Mouse (Mus musculus) urinary bladder, postnatal 10 days (tissue): ENCODE measurements around the gene Ppfia4.

Source experiments
- DNase-seq: peaks from one replicate; pipeline ENCODE4 v3.0.0; 2022; ENCODE audit warnings: low spot score

The Ppfia4 gene

DNA sequence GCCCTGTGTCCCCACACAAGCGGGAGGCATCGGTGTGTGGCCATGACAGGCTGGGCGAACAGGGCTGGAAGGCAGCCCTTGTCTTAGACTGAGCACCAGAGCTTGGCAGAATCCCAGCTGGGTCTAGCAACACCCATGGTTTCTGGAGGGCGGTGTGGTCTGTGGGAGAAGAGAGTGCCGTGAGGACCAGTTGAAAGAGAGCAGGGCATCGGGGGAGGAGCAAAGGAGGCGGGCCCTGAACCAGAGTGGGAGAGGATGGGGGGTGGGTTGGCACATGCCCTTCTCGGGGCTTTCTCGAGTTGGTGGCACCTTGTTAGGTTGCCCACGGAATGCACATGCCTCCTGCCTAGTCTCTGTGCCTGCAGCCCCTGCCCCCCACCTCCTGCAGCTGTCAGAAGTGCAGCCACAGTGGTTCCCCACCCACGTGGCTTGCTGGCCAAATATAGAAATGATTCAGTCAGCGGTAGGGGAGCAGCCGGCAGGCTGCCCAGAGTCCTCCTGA, at the start of gene Ppfia4:
Ppfia4 (minus strand) TSS at position 159 of the 502 bp plus-strand sequence.
- no peak for DNase-seq

DNA sequence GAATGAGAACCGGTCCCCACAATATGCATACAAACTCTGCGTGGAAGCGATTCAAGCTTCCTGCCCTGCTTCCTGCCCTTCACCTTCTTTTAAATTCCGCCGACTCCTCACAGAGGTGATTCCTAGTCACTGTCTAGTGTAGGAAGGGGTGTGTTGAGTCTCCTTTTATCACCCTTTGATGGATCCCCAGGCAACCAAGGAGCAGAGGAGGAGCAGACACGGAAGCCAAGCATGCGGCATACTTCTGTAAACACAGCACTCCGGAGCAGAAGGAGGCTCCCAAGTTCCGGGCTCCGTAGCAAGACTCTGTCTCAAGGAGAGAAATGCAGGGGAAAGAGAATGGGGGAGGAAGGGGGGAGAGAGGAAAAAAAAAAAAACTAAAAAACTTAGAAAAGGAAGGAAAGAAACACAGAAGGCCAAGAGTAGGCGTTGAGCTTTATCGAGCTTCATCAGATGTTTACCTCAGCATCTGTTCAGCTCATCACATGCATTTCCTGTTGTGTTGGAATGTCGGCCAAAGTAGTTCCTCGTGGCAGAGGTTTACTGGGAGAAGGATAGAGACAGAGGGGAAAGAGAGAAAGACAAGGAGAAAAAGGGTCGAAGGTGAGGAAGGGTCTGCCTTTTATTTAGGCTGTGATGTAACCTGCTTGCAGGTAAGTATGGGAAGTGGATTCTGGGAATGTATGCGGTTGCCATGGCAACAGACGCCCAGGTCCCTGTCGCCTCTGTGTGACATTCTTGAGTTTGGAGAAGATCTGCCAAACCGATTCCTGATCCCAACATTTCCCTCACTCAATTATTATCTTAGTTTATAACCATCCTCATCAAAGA, 49.3 kb upstream of the Ppfia4 start:
- no peak for DNase-seq

DNA sequence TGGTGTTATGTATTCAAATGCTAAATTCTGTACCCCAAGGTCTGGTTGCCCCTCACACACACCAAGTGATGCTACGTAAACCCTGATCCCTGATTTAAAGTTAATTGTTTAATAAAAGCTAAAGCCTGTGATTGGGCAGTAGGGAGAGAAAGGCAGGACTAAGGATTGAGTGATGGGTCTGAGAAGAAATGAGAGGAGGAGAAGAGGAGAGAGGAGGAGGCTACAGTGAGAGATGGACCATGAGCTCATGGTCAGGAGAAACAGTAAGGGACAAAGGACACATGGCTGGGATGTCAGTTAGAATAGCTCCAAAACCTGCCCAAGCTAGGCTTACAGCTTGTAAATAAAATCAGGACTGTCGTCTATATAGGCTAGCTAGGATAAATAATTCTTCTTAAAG, 48.3 kb upstream of the Ppfia4 start:
- DNase-seq: no peak

DNA sequence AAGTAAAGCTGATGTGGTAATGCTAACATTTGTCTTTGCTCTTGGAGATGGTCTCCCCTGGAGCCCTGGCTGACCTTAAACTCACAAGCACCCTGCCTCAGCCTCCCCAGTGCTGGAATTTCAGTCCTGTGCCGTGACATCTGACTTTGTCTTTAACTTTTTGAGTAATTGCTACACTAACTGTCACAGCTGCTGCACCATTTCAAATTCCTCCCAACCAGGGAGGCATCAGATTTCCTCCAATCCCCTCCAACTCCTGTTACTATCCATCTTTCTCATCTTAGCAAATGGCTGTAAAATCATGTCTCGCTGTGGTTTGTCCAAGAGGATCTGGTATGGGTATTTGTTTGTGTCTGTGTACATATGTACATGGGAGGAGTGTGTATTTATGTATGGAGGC, 41.4 kb upstream of the Ppfia4 start:
- DNase-seq: no peak

DNA sequence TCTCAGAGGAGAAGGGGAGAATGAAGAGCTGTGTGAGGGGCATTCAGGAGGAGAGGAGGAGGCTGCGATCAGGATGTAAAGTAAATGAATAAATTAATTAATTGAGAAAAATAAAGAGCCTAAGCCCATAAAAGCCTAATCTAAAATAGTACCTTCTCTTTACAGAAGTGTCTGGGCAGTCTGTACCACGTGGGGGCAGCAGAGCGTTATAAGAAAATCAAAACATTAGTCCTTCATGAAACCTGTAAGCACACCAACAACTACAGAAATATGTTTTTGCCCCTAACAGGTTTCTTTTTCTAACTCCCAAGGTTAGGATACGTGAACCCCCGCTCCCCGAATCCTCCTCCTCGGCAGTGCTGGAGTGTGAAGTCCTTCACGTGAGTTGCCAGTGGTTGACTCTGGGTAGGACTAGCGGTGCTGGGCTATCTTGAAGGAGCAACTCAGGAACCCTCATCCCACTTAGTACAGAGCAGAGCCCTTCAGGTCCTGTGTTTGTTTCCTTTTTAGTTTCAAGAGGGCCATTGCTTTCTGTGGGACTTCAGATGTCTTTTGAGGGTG, 36.1 kb upstream of the Ppfia4 start:
- DNase-seq: no peak

DNA sequence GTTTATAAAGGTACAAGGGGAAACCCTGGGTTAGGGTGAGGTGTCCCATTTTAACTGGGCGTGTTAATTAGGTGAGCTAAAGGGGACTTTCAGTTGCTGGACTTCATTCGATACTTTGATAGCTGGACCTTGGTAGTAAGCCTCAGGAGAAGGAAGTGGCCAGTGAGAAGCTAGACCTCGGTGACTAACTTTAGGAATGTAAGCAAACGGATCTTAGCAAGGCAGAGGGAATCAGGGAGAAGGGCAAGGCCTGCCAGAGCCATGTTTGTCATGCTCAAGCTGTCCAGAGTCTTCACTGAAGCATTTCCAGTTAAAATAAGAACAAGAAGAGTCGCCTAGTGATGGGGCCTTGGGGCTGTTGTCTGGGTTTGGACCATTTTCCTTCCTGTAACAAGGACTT, 32.8 kb upstream of the Ppfia4 start:
- no peak for DNase-seq

DNA sequence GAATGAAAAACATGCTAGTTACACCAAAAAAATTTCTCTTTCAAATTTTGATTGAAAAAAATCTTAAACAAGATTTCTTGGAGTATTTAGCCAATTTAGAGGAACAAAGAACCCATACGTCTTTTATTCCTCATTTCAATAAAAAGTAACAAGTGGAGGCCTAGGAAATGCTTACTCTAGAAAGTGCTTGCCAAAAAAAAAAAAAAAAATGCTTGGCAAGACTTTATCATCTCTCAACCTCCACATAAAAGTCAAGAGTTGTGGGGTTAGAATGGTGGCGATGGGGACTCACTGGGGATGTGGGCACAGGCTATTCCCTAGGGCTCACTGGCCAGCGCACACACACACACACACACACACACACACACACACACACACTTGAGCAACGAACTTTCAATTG, 30.5 kb upstream of the Ppfia4 start:
- no peak for DNase-seq

DNA sequence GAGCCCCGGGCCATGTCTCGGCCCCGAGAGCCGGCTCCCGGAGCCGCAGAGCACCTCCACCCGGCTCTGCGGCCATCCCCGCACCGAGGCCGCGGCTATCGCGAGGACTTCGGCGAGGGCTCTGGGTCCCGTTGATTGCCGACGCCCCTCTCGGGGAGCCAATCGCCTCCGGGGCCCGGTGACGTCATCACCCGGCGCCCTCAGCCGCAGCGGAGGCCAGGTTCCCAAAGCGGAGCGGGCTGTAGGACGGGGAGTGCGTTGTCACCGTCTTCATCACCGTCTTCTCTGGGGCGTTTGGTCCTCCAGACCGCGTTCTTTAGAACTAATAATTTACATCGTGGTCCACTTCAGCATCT, 29.1 kb upstream of the Ppfia4 start, which contains the start of gene Tmem183a:
Tmem183a (minus strand) TSS at position 123 of the 356 bp plus-strand sequence.
- peak; percentile 90 for DNase-seq

DNA sequence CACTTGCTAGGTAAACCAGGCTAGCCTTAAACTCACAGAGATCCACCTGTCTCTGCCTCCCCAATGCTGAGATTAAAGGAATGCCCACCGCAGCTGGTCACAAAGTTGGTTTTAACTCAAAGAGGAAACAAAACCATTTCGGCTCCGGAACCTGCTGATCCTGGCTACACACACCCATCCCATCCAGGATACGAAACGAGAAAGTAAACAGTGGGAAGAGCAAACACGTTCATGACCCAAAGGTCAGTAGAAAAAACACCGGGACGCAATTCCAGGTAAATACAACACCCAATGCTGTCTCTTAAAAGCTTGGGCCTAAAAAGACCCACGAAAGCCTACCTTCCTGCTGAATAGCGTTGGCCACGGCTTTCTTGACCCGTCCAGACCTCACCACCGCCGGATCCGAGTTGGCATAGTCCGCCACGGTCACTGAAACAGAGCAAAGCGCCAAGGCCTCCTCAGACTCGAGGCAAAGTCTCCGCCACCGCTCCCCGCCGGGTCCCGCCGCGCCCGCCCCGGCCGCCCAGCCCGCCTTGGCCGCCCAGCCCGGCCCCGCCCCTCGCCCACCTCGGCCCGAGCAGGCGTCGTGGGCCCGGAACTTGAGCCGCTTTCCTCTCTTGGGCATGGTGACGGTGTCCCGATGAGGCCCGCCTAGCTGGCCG, 28.6 kb upstream of the Ppfia4 start:
- no peak for DNase-seq

DNA sequence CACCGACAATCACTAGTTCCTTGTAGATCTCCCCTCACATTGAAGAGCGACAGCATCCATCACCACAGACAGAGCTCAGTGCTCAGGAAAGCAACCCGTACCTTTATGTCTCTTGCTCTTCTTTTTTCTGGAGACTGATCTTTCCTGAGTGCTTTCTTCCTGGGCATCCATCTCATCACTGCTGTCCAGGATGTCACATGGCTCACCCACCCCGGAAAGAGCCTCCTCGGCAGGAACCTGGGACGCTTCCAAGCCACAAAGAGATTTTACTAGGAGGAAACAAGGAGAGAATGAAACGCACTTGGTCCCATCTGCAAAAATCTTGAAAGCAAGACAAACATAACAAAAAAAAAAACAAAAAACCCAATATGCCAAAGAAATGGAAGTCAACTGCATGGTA, 27.9 kb upstream of the Ppfia4 start:
- DNase-seq: no peak

DNA sequence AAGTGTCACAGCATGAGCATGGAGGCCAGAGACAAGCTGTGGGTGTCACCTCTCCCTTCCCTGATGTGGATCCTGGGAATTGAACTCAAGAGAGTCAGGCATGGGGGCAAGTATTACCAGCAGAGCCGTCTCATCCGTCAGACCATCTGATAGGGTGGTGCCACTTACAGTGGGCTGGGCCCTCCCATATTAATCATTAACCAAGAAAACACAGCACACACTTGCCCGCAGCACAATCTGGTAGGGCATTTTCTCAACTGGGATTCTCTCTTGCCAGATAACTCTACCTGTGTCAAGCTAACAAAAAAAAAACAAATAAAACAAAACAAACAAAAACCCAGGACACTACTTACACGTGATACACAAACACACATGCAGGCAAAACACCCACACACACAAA, 24.7 kb upstream of the Ppfia4 start:
- DNase-seq: no peak

DNA sequence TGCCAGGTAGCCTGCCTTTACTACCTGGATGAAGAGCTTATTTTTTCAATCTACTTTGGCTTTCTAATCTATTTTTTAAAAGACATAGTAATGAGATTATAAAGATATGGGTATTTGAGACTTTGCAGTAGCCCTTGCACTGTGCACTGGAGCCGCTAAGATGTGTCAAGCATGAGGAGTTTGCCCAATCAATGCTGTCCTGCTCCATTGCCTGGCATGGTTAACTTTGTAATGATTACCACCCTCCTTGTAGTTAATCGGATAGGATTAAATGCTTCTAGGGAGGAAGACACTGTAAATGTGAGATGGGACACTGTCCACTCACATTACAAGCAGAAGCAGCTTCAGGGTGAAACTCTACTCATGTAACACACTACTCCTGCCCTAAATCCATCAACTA, 20.6 kb upstream of the Ppfia4 start:
- DNase-seq: no peak

DNA sequence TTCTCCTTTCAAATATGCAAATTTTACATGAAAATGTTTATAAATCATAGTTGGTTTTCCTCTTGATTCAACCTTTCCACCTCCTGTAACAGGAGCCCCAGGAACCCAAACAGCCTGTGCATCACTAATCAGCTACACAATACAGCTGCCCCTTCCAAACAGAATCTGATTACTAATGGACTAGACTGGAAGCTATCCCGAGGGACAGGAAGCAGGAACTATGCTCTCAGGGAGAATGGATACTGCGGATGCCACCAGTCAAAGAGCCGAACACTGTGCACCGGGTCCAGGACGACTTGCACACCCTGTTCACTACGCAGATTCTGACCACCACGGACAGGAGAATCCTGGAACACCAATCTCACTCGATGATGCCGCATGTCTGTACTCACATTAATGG, 15.1 kb upstream of the Ppfia4 start:
- DNase-seq: no peak

DNA sequence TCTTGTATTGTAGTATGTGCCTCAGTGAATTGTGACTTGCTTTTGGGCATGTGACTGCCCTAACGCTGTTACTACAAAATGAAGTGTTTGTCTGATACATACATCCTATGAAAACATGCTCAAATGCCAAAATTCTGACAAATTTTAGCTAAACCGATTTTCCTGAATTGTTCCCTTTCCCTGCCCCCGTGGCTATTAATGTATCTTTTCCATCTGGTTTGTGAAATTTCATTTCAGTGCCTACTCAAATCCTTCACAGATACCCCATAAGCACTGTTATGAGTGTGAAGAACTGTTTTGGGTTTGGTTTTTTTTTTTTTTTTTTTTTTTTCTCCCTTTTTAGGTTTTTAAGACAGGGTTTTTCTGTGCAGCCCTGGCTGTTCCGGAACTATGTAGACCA, 12.3 kb upstream of the Ppfia4 start:
- DNase-seq: no peak

DNA sequence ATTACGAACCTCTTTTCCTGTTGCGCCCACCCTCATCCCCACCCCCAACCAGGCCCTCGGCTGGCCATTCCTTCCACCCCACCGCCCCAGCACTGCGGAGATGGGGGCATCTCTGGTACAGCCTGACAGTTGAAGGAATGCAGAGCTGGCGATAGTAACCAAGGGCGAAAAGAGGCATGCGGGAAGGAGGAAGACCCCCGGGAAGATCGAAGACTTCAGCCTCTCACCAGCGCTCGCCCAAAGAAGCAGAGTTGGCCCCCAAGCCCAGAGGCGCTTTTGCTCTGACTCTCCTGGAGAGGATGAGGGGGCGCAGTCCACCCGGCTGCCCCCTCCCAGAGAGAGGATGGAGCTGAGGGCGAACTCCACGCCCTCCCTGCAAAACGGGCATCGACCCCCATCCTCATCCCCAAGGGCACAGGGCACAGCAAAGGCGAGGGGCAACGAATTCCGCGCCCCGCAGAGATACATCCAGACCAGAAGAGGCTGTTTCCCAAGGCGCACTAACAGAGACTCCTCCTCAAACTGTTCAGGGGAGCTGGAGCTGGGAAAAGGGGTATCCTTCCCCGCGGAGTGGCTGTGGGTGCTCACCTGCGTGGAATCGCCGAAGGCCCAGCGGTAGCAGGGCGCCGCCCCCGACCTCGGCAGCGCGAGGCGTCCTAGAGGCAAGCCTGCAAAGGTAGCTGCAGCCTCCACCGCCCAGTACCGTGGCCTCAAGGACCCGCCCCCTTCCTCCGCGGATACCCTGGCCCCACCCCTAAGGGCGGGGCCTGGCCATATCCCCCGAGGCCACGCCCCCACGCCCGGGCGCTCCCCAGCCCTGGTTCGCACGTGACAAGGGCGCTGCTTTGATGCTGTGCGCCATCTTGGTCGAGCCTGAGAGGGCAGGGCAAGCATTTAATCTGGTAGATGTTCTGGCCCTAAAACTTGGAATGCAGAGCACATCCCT, 11.6 kb upstream of the Ppfia4 start:
- peak; percentile 52 for DNase-seq

DNA sequence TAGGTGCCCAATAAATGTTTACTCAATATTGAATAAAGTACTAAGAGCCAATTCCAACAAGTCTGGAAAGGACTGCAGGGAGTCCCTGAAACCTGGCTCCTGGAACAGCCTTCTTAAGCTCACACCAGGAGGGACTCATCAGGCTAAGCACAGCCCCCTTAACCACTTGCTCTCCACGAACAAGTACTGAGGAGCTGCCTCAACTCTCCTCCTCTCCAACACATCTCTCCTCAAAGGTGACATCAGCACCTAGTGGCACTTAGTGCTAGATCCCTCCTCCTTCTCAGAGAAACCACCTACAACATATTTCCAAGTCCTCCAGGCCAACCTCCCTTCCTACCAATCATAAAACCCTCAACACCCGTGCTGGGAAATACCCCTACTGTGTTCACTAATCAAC, 10.8 kb upstream of the Ppfia4 start:
- no peak for DNase-seq

DNA sequence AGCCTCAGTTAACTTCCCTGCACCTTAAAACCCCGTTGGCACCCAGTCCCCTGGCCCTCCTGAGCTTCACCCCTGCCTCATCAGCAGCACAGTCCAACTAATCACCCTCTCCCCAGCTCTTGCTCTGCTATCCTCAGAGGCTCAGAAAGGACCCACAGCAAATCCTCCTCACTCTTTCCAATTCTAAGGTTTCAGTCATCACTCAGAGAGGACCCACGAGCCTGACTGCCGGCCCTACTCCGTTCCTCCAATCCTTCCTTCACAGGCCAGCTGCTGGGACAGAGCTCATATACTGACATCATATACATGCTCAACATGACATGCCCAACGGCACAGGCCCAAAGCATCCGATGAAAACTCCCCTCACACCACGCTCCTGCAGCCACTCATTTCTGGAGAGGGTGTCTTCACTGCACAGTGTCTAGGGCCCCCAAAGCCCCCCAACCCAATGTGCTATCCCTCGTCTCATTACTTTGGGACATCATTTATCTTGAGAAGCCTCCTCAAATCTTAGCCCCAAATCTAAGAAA, 10.1 kb upstream of the Ppfia4 start:
- no peak for DNase-seq

DNA sequence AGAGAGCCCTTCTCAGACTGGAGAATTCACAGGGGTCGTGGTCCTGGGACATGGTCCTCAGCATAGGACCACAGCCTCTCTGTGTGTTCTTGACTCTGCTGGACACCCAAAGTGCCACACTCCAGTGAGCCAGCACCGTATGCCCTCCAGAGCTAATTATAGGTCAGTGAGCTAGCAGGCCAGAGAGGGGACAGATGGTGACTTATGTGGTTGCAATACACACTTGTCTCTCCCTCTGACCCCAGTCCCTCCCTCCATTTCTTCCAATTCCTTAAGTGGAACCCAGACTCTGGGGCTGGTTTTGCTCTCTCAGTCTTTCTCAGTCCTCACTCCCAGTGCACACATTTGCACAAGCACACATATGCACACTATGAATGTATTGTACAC, 9.5 kb upstream of the Ppfia4 start:
- DNase-seq: no peak

DNA sequence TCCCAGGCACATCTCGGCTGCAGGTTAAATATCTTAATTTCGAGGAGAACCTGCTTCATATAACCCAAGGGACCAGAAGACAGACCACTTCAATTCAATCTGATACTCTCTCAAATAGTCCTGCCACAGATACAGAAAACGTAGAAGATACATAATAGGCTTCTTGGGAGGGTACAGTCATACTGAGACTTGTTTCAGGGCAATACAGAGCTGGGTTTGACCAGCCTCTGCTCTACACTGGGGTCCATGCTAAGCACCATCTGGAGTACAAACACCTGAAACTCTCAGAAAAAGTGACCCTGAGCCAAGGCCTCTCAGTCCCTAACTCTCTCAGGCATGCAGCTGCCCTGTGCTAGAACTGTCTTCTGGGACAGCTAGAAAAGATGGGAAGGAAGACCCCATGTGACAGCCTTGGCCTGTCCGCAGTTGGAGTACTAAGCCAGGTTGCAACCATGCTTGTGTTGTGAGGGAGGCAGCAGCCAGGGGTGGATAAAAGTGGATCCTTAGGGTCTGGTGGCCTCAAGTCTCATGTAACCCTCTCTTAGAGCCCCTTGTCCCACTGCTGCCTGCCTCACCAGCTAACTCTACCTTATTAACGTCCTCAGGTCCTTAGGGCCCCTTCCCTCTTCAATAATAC, 9.0 kb upstream of the Ppfia4 start:
- DNase-seq: no peak

DNA sequence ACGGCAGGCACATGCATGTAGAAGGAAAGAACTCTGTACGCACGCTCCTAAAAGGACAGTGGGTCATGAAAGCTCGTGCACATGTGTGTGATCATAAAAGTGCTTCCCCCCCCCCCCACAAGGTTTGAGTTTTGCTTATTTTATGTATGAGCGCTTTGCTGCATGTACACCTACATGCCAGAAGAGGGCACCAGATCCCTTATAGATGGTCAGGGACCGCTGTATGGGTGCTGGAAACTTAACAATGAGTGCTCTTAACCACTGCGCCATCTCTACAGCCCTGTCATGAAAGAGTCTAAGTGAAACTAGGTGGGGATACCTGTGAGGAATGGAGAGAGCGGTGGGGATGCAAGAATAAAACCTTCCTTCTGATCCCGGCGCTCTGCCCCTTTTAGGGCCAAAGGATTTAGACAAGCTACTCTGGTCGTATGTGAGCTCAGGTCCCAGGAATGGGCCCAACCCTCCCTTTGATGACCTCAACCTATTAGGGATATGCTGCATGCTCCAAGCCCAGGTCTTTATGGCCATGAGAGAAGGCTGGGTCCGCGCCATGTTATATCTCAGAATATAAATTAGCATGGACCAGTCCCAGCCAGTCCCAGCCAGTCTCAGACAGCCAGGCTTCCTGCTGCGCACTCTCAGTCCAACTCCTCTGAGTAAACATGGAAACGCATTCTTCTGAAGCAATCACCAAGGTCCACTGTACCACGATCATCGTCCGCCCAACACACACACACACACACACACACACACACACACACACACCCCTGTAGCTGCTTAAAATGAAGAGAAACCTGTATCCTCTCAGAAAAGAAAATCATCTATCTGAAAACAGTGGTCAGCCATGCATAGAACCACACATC, 7.3 kb upstream of the Ppfia4 start:
- no peak for DNase-seq
